Mouse (Mus musculus): ENCODE results near the gene Kcnmb1.

- TF ChIP-seq CTCF (IDR thresholded peaks at IDR 0.05; ENCODE audit: extremely low read depth, insufficient read depth, low read length) (no peak), POLR2A (IDR thresholded peaks at IDR 0.05; ENCODE audit: extremely low read depth, insufficient read depth, low read length) (no peak)
Measured at GRCm38 (mm10) chr11:33992938-33993337, 30.1 kb downstream of the Kcnmb1 start, which contains the start of gene Kcnip1.
